Mouse (Mus musculus) left cerebral cortex, adult 11 months (tissue): ENCODE results near the gene Pde7b.

Experiments
- DNase-seq: peaks from one replicate; pipeline ENCODE4 v3.0.0; 2022; ENCODE audit warnings: low spot score

Gene Pde7b

DNA sequence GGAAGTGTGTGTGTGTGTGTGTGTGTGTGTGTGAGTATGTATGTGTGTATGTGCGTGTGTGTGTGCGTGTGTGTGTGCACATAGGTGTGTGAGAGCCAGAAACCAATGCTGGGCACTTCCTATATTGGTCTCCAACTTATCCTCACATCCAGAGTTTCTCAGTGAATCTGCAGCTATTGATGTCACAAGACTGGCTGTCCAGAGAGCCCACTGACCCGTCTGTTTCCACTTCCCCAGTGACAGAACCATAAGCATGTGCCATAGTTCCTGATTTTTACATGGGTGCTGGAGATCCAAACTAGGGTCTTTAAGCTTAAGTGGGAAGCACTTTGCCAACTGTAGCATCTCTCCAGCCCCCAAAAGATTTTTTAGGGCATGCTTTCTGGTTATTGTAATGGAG lies 71.6 kb downstream of the Pde7b start:
- no peak for DNase-seq

DNA sequence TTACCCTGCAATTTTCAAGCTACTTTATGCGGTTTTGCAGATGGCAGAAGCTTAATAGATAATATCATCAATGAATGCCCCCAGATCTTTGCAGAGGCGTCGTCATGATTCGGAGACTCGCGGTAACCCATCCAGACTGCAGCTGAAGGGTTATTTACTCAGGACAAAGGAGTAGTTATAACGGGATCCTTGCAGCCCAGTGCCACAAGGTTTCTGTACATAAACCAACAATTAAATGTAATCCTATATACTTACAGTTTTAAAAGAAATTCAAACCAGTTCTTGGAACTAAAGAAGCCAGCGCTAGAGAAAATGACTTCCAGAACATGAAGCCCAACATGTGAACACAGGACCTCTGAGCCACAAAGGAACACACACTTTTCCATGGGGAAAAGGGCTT lies 88.5 kb downstream of the Pde7b start:
- no peak for DNase-seq

DNA sequence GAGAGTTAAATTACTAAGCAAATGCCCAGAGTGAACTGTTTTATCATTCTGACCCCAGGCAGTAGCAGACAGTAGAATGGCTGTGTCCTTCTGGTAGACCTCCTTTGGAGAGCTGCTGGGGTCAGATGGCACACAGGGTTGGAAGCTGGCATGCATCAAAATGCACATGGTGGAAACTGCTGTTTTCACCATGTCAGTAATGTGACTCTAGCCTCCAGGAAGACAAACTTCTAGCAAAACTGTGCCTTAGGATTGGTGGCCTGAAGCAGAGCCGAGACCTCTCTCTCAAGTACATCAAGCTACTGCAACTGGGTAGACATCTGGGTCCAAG lies 91.8 kb downstream of the Pde7b start:
- no peak for DNase-seq

DNA sequence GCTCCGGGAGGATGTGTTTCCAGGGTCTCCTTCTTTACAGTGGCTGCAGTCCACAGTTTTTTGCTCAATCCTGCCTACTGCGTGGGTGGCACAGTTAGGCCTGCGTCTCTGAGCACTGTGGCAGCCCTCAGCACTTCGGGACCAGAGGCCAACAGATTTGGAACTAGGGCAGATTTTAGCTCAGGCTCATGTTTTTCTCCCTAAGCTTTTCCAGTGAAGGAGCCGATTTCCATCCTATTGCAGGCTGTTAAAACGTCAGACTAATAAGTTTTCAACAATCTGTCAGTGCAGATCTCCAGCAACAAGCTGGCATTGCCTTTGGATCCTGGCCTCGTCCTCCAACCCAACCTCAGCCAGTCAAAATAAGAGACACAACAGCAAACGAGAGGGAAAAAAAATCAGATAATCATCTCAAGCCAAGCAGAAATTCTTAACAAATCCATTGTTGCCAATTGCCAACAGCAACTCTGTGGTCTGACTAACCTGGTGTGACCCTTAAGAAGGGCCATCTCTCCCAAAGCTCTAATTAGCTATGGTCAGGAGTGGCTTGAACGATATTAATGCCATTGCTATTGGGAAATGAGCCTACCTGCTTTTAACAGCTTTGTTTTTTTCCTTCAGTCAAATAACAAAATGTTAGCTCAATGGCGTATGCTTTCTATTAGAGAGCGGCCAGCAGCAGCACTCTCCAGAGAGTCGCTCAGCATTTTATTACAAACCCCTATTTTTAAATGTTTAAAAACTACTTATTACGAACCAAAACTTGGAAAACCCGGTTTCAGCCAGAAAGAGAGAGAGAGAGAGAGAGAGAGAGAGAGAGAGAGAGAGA lies 92.4 kb downstream of the Pde7b start:
- no peak for DNase-seq

DNA sequence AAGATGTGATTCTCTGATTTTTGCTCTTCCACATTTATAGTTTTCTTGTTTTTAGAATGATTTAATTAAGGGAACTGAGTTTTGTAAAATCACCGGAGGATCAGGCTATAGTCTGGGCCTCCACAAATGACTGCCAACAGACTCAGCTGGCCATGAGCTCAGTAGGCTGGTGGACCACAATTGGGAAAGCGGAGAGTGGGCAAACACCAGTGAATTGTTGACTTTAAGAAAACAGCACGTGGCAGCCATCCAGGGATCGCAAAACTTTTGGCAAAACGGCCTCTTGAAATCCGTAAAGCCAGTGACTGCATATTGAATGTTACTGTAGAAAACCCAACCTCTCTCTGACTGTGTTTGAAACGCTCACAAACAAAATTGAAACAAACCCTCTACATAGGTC lies 94.8 kb downstream of the Pde7b start:
- DNase-seq: no peak

DNA sequence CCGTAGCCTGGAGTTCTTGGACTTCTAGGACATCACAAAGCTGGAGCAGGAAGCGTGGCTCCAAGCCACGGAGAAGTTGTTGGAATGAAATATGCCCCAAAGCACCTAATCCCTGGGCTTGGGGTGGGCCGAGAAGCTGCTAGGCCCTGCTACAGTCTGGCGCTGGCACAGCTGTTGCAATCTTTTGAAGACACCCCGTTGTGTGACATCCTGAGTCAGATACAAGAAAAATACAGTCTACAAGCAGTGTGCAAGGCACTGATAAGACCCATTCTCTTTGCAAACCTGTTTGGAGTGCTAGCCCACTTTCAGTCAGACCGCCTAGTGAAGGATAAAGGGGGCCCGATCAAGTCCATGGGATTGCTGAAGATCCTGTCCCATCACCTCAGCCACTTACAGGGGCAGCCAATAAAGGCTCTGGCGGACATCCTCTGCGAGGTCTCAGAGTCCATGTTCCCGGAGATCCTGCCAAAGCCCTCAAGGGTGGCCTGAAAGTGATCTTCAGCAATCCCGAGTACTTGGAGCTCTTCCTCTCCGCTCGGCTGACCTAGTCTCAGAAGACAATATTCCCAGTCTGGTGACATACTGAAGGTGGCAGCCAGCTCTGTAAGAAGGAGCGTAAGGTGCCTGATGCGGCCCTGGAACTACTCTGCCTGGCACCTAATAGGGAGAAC lies 99.0 kb downstream of the Pde7b start:
- no peak for DNase-seq

DNA sequence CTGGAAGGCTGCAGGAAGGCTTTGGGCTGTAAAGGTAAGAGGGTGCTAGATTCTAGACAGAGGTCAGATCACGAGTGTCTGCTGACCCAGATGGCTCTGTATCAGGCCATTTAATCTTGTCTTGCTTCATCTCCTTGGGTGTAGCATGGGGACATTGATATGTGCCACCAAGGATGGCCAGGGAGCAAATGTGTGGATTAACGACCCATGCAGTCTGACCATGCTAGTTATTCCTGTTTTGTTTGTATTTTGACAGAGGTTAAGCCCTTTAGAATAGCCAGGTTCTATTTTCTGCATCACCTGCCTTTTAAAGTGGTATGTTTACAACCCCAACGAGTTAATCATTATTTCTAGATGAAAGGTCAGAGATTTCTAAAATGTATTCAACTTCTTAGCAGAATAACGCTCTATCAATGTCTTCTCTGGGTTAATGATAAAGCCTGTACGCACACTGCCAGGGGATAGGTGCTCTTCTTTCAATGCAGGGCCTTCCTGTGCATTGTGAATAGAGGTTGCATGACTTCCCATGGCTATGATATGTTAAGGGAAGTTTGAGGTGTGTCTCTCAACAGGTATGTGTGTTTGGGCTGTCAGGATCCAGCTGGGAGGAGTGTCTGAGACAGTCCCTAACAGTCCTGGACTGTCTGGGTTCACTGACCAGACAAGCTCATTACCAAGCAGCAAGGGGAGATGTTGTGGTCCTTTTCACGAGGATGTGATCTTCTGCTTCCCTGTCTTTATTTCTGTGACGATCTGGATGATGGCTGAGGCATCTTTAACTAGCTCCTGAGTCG lies 103.0 kb downstream of the Pde7b start:
- DNase-seq: no peak

DNA sequence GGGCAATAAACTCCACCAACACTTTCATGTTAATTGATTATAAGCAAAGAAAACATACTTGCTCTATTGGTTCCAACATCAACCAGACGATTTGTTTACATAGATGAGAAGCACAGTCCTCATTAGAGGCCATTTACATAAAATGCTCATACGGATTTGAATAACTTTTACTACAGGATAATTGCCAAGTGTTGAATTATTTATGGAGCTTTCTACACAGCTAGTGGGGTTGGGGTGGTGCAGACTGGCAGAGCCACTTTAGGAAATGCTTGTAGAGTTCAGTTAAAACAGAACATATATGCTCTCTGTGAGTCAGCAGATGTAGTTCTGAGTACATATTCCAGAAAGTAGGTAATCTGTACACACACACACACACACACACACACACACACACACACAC lies 118.9 kb downstream of the Pde7b start:
- DNase-seq: no peak

DNA sequence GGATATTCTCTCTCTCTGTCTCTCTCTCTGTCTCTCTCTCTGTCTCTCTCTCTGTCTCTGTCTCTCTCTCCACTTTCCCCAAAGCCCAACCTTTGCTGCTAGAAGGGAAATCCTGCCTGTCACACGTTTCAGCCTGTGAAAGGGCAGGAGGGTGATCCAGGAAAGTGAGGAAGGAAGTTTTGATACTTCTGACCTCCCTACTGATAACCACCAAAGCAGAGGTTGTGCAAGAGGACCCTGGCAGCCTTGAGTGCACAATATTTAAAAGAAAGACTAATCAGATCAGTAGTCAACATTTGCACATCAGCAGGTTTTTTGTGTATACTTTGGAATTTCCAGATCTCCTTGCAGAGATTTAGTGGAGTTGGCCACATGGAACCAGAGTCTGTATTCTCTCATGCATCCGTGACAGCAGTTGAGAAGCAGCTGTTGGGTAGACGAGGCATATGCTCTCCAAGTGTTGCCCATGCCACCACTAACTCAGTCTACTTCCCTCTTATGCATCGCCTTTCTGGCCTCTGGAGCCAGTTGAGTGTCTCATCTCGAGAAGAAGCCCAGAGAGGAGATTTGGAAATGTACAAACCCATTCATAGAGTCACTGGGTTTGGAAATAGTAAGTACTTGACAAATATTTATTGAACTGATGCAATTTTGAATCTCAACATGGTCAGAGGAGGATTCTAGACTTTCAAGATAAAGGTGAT lies 129.6 kb downstream of the Pde7b start:
- no peak for DNase-seq

DNA sequence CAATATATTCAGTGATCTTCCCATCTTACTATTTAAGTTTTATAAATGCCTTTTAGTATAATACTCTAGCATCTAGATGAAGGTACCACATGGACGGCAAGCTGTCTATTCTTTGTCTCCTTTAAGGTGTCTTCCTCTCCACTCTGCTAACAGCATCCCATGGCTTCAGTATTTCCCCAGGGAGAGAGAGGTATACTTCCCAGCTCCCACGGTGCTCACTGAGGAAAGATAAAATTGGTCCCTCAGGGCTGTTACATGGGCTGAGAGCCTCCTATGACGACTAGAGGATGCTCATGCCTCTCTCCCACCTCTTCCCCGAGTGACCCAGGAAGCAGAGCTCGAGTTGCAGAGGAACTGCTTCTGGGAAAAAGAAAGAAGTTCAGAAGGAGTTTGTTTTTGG lies 130.9 kb downstream of the Pde7b start:
- no peak for DNase-seq

DNA sequence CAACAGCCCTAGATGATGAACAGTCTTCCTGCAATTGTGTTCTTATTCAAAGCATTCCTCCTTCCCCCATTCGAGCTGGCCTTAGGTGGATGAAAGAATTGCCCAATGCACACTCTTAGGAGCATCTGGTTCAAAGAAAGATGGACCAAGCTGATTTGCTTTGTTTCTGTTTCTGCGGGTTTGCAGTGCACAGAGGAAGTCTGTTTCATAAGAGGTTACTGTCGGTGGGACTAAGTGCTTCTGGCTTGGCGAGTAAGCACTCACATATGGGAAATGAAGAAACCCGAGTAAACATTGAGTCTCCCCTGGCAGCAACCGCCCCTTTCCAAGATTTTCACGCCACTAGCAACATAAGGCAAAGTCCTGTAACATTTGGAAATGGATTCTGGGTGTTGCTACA lies 134.8 kb downstream of the Pde7b start:
- DNase-seq: no peak

DNA sequence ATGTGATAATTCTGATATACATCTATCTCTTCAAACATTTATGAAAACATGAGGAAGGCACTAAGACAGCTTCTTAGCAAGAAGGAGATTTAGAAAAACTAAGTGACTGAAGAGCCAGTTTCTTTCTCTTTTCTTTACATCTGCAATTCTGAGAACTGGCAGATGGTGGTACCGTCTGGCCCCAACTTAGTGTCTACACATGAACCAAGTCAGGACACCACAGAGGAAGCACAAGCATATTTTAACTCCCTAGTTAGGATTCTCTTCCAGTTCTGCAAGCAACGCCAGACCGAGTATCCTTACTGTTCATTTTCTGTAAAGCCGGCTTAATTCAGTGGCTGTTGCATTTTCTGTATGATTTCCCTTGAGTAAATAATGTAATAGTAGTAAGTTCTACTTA lies 138.9 kb downstream of the Pde7b start:
- peak; percentile 23 for DNase-seq

DNA sequence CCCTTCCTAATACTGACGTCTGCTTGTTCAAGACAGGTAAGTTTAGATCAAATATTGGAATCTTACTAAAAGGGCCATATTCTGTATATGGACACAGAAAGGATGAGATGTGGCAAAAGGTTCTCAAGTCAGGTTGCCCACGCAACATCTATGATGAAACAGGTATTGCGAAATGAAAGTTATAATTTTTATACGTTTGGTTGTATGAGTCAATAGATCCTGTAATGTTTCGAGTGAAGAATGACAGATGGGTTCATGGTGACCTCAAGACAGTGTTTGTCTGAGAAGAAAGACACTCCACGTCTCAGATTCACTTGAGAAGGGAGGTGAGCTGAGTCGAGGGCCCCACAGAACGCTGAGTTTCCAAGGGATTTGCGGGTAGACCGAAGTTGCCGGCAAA lies 149.9 kb downstream of the Pde7b start:
- no peak for DNase-seq

DNA sequence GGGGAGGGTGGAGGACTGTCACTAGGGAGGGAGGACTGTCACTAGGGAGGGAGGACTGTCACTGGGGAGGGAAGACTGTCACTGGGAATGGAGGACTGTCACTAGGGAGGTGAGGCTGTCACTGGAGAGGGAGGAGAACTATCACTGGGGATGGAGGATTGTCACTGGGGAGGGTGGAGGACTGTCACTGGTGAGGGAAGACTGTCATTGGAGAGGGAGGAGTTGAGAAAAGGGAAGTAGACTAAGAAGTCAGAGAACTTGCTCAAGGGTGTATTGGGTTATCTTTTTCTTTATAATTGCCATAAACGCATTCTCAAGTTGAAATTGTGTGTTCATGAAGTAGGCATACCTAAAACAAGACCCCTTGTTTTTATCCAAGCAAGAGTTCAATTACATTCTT lies 150.5 kb downstream of the Pde7b start:
- no peak for DNase-seq

DNA sequence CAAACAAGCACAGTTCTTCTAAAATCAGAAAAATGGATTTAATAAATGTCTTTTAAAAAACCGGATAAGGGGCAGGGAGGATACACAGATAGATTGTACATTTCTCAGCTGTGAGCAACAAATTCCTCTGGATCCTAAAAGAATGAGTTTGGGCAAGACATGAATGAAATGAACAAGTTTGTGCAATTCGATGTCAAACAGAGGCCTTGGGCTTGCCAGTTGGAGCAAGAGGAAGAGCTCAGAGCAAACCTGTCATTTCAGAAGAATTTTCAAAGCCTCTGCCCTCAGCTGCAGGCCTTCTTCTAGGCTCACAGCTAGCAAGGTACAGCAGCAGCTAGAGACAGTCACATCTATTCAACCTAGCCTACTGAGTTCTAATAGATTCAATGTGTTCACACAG lies 153.4 kb downstream of the Pde7b start:
- no peak for DNase-seq

DNA sequence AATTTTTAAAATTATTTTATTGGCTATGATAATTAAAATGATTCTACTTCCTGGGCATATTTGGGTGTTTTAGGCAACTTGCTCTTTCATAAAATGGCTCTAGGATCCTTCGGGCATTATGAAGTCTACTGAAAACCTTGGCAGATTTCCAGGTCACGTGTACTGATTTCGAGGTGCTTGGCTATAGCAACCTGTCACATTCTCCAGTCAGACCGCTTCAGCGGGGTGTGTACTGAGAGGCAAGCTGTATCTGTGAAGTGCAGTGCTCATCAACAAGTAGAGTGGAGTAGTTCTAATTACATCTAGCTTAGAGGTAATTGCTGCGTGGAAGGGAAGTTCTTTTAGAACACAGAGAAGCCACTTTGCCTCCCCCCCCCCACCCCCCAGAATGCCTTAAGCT lies 156.2 kb downstream of the Pde7b start:
- no peak for DNase-seq

DNA sequence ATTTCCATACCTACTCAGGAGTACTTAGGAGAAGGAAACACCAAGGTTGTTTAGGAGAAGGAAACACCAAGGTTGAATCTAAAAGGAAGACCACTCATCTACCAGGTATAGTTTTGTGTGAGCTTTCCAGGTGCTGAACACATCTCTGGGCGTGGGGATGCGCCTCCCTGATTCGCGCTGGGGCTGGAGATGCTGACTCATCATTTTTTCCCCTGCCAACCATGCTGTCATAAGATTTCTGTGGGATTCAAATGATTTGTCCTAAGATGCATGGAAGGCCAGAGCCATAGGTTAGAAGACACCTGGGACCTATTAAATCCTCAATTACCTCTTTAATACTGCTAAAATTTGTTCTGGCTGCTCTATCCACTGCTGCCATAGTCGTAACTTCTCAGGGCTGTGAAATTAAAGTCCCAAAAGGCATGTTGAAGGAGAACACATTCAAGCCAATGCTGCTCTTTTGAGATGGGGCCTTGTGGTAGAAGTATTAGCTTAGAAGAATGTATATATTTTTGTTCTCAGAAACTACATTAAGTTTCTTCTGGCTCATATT lies 157.1 kb downstream of the Pde7b start:
- no peak for DNase-seq

DNA sequence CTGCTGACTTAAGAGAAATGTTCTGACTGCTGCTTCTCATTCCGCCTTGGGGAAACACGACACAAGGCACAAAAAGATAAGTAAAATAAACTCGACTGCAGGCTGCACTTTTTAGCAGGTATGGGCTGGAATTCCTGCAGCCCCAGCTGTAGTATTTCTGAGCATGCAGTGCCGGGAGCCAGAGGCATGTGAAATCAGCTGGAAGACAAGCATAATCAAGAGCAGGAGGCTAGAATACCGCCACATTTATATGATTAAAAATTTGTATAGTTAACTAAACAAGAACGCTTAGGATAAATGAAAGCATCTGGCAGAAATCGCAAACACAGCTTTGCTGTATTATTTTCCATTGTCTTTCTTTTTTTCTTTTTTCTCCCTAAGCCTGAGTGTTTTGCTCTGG lies 168.4 kb downstream of the Pde7b start:
- no peak for DNase-seq

DNA sequence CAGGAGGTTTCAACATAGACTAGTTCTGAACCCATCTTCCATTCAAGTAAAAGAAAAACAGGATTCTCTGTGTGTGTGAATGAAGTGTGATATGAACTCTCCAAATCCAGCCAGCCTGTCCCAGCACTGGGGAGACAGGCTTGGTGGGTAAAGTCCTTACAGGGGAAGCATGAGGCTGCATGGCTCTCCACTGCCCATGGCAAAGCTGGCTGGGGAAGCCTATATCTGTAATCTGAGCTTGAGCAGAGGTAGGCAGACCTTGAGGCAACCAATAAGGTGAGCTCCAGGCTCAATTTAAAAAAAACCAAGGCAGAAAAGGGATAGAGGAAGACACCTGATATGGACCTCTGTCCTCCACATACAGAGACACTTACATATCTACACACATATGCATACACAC lies 173.5 kb downstream of the Pde7b start:
- DNase-seq: no peak

DNA sequence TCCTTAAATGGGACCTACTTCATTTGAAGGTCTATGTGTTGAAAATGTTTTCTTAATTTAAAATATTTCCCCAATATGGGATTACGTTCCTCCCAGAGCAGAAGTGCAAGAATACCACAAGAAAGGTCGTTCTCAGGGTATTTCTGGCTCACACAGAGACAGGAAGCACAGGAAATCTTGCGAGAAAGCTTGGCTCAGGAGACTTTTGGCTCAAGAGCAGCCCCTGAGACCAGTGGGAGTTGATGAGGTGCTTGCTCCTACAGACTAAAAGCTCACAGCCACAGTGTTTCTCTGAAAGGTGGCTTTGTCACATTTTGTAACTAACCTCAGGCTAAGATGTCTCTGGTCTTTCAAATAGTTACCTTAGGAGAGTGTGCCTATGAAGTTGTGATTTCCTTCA lies 174.1 kb downstream of the Pde7b start:
- DNase-seq: no peak

DNA sequence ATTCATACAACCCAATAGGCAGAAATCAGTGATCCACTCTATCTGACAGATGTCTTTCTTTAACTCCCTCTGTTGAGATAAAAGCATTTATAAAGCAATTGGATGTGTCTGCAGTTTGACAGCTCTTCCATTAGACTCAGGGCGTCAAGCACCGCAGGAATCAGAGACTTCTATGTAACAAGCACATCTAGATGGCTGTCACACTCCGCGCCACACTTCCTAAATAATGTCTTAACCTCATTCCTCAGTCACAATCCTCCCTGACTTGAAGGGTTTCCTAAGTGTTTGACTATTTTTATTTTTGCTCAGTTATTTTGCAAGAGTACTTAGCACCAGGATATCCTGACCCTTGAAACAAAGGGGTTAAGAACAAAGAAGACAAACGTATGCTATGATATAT lies 174.7 kb downstream of the Pde7b start:
- no peak for DNase-seq
